ENCODE assay signal across 22 mouse cellular contexts in genomic region chr8:82444897-82445296, GRCm38 (mm10). TPM values are rescaled to one million over a fixed set of nuclear protein-coding genes. Genes with fewer than 3 reads are reported as not detected.
DNase-seq lines count a peak whose midpoint lies in the region; ATAC-seq and TF ChIP-seq lines count a peak whose summit lies in the region.
"Had no signal": no experiment of that assay in that cellular context is flagged by ENCODE, and none has a peak within 500 bp of the region (broad histone marks: within the 10 kb centered on the region; RNA-seq: fewer than 3 reads in every experiment).

No protein-coding gene starts in this region.

- no peak for TF ChIP-seq EP300 in liver, postnatal 0 days (IDR thresholded peaks at IDR 0.05; ENCODE audit: low read depth)

- no peak for TF ChIP-seq POLR2A in liver, adult 2 months (IDR thresholded peaks at IDR 0.05; ENCODE audit: extremely low read depth, insufficient read depth, low read length)

- no peak overlapping the region for H3K9ac ChIP-seq in liver, adult 2 months (ENCODE audit: low read depth, low read length)
- H3K9ac ChIP-seq in liver, postnatal 0 days (replicated peaks): no peak overlapping the region

- no peaks in the 10 kb centered on the region for H3K79me2 ChIP-seq in liver, adult 2 months (ENCODE audit: control insufficient read depth, insufficient read depth, low read length)

- no peaks in the 10 kb centered on the region for H3K4me1 ChIP-seq in liver, adult 2 months (ENCODE audit: control insufficient read depth, insufficient read depth, low read length)
- H3K4me1 ChIP-seq in liver, postnatal 0 days (ENCODE audit: insufficient read depth): no peaks in the 10 kb centered on the region

- H3K4me2 ChIP-seq in liver, postnatal 0 days (ENCODE audit: low read depth, low read length): no peak overlapping the region

- no peak overlapping the region for H3K4me3 ChIP-seq in liver, adult 2 months (ENCODE audit: insufficient read depth, low read depth, low read length)
- no peak overlapping the region for H3K4me3 ChIP-seq in liver, postnatal 0 days (ENCODE audit: low read depth, low read length)

- H3K9me3 ChIP-seq in liver, postnatal 0 days (ENCODE audit: low read length): no peaks in the 10 kb centered on the region
- H3K9me3 ChIP-seq: G1E had no signal

- DNase-seq in liver, adult 2 months (ENCODE audit: extremely low read depth, low read depth, low spot score): peak; percentile 81
- DNase-seq in liver, postnatal 0 days: no peak
- DNase-seq in 416B (ENCODE audit: low read depth): peak; percentile 14
- no peak for DNase-seq in lung, postnatal 25 days (ENCODE audit: low spot score)
- DNase-seq: adrenal gland, adult 2 months; adrenal gland, adult 8-10 months; adrenal gland, postnatal 10 days; adrenal gland, postnatal 14 days; adrenal gland, postnatal 25 days; adrenal gland, postnatal 36 days; B cell, adult 2 months; cerebellum, adult 11 months; cerebellum, adult 11-12 months; cerebellum, adult 18-20 months; cerebellum, adult 2 months had no signal

- no peaks in the 10 kb centered on the region for H3K36me3 ChIP-seq in liver, adult 2 months (ENCODE audit: control insufficient read depth, insufficient read depth, low read length)
- H3K36me3 ChIP-seq in liver, postnatal 0 days (replicated peaks; ENCODE audit: insufficient read depth, low read length): no peaks in the 10 kb centered on the region
- H3K36me3 ChIP-seq: G1E had no signal

- no peaks in the 10 kb centered on the region for H3K27me3 ChIP-seq in liver, adult 2 months (ENCODE audit: control insufficient read depth, insufficient read depth, low read length)
- H3K27me3 ChIP-seq in liver, postnatal 0 days (ENCODE audit: insufficient read depth, low read length): no peaks in the 10 kb centered on the region
- H3K27me3 ChIP-seq: CH12.LX, Patski had no signal

- H3K27ac ChIP-seq in liver, adult 2 months (replicated peaks; ENCODE audit: insufficient read depth, low read depth, low read length): no peak overlapping the region
- no peak overlapping the region for H3K27ac ChIP-seq in liver, postnatal 0 days (ENCODE audit: low read depth)

- no peak for TF ChIP-seq CTCF in liver, adult 2 months (IDR thresholded peaks at IDR 0.05; ENCODE audit: low read depth, low read length)
- TF ChIP-seq CTCF in liver, postnatal 0 days (IDR thresholded peaks at IDR 0.05; ENCODE audit: low read depth): no peak

- no peak for ATAC-seq in liver, postnatal 0 days
- ATAC-seq: activated CD4-positive, CD25-positive, alpha-beta regulatory T cell, adult 4 months; CD4-positive, CD25-positive, alpha-beta regulatory T cell, adult 4 months; Patski had no signal

RNA-seq across cellular contexts. Expression of gene Il15, which starts 41.9 kb away (rescaled TPM):
- 4.2 and 7.0 TPM in 2 replicates for total RNA-seq in liver, adult 2 months (2014; rRNA removed)
- 1.7 and 2.1 TPM in 2 replicates for polyA plus RNA-seq in liver, adult 2 months (2012; rRNA removed)
- polyA plus RNA-seq in liver, postnatal 0 days (2015; fragmentation: Nextera tagmentation; extraction: Ambion mirVana): 6.4 and 7.3 TPM in 2 replicates
- total RNA-seq: MEL had no signal
- polyA plus RNA-seq: C2C12, G1E had no signal

Comparison
In these comparisons a context has a peak if more than half of its experiments do, and no peak if none do; other contexts are left out.
1. DNase-seq: peak in liver, adult 2 months (single experiment) and 416B (single experiment); none in liver, postnatal 0 days (single experiment) and lung, postnatal 25 days (single experiment).